Mouse (Mus musculus): Measurements from ENCODE around the gene Mis18a.

Mis18a gene

DNA sequence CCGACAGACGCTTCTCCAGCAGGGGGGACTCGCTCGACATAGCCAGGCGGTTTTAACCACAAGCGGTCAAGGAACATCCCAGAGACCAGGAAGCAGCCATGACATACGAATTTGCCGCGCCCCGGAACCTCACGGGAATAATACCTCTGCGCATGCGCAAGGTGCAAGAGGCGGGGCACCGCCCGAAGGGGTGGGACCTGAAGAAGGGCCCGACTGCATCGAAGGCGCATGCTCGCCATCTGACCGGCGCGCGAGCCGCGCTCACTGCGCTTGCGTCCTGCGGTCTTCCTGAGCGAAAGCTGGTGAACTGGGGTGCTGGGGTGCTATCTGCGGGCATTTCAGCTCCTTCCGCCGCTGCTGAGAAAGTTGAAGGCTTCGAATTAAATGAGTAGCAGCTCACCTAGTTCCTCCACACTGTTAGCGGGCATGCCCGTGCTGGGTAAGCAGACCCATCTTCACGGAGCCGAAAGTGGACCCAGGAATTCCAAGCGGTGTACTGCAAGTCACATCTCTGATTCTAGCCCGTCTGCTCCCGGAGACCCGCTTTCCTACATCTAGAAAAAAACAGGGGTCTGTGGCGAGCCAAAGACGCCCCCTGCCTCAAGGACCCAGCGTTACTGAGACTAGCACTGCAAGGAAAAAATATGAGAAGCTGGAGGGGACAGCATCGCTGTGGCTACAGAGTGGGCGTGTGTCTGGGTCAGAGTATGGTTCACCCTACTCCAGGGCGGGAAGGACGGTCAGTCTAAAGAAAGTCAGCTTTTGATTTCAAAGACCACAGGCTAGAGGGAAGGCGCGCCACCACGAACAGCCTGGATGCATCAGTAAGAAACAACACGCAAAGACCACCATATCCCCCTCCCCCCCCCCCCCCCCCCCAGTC, at the start of gene Mis18a:
Gene Mis18a (minus strand): TSS at position 172 of the 883 bp plus-strand sequence.
- DNase-seq = peak; percentile 93 to 96

- DNase-seq = no peak
Measured at GRCm38 (mm10) chr16:90775946-90776520, 48.8 kb upstream of the Mis18a start.

DNA sequence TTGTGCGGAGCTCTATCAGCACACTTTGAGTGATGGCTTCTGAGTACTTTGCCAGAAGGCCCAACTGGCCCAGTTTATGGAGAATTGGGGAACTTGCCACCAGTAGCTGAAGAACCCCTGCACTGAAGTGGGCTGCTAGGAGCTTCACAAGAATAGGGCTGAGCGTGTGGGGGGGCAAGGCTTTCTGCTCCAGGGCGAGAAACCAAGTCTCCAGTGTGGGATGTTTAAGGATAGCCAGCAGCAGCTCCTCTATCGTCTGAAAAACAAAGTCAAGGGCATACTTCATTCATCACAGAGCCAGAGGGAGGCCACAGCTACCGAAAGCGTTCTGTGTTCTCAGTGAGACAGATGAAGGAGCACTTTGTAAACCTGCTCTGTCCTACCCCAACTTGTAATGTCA, 47.4 kb upstream of the Mis18a start:
- DNase-seq = no peak

- no peak for DNase-seq
Measured at GRCm38 (mm10) chr16:90774216-90774615, 47.0 kb upstream of the Mis18a start.

- DNase-seq = no peak
Measured at GRCm38 (mm10) chr16:90766919-90767454, 39.8 kb upstream of the Mis18a start.

- no peak for DNase-seq
Measured at GRCm38 (mm10) chr16:90765195-90765877, 38.1 kb upstream of the Mis18a start.

- DNase-seq = no peak
Measured at GRCm38 (mm10) chr16:90760515-90760914, 33.3 kb upstream of the Mis18a start.

DNA sequence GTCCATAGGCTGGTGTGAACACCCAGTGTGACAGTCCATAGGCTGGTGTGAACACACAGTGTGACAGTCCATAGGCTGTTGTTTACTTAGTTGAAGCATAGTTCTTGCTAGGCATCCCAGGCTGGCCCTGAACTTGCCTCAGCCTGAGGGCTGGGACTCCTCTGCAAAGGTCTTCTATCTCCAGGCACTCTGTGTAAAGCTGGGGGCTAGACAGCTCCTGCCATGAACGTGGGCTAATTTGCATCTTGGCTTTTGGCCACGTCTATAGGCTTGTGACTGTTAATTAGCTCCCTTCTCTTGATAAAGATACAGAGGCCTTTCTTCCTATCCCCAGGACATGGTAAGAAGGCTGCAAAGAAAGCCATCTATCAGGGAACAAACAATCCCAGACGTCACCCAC, 32.1 kb upstream of the Mis18a start:
- no peak for DNase-seq

DNA sequence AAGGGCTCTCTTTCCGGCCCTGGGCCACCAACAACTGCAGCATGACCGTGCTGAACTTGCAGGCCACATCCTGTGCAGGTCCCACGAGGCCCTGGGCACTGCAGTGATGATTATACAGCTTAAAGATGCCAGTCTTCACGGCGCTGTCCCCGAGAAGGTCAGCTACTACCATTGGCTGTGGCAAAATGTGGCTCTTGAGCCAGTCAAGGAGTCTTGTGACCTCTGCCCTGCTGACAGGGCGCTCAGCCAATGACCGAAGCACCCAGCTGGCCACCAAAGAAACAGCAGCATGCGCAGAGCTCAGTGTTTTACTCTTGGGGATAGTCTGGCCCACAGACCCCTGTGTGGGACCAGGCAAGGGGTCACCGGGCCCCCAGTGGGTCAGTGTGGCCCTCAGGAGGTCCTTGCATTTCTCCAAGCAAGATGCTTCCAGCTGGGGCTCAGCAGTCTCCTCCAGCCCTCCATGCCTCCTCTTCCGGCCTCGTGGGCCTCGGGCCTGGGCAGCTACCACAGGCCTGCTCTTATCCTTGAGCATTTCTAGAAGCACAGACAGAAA, 26.3 kb upstream of the Mis18a start:
- DNase-seq = peak in 1 of 2 experiments; percentile 13

DNA sequence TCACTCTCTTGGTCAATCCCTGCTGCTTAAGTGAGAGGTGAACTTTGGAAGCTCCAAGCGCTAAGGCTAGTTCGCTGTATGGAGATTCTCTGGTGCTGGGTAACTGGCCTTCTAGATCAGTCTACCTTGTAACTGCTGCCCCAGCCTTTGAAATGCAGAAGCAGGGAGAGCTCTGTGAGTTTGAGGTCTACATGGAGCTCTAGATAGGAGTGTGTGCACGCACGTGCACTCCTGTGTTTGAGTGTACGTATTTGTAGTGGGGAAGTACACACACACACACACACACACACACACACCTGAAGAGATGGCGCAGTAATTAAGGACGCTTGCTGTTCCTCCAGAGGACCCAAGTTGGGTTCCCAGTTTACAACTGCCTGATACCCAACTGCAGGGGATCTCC, 21.0 kb upstream of the Mis18a start:
- no peak for DNase-seq

GRCm38 (mm10) chr16:90747143-90747542, 19.9 kb upstream of the Mis18a start:
- DNase-seq = no peak

- no peak for DNase-seq
Measured at GRCm38 (mm10) chr16:90738092-90738956, 11.1 kb upstream of the Mis18a start, which contains the start of gene Mrap. Gene Mrap, plus strand, starts transcription at chr16:90738207.

DNA sequence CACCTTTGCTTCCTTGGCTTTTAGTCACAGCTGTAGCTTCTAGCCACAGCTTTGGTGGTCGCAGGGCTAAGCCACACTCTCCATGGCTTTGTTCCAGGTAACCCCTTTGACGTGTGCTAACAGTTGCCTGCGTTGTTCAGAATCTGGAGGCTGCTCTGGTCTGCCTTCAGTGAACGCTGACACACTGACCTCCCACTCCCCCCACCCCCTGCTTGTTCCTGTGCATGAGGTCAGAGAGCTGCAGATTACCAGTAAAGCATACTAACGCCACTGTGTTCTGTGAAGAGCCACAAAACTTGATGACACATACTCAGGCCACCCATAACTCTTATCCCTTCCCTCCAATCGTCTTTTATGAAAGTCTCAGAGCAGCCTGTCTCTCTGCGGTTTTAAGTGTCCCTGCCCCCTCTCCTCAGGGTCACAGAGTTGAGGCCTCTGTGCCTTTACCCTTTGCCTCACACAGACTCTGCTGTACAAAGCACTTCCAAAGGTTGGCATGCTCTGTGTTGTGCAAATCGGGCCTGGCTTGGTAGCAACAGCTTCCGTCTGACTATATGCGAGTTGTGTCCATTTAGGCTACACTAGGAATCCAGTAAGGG, 9.6 kb upstream of the Mis18a start:
- no peak for DNase-seq

DNA sequence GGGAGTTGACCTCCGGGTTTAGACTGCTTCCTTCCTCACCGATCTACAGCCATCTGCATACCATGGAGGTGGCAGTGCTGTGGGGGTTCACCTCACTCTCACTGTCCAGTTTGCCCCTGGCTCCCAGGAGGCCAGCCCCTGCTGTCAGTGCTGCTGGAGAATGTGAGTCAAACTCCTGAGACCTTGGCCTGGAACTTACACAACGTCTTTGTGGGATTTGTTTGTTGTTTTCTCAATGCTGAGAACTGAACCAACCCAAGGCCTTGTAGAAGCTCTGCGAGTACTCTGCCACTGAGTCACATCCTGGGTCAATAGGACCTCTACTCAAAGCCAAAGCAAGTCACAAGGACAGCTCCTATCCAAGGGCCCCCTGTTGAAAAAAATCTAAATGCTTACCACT, 8.4 kb upstream of the Mis18a start:
- no peak for DNase-seq

- no peak for DNase-seq
Measured at GRCm38 (mm10) chr16:90726600-90727227, 490 bp downstream of the Mis18a start.

- DNase-seq = no peak
Measured at GRCm38 (mm10) chr16:90724051-90724450, 3.2 kb downstream of the Mis18a start.

GRCm38 (mm10) chr16:90710313-90710712, 16.9 kb downstream of the Mis18a start:
- DNase-seq = no peak

- DNase-seq = peak; percentile 33 to 44
Measured at GRCm38 (mm10) chr16:90709711-90710289, 17.4 kb downstream of the Mis18a start.

DNA sequence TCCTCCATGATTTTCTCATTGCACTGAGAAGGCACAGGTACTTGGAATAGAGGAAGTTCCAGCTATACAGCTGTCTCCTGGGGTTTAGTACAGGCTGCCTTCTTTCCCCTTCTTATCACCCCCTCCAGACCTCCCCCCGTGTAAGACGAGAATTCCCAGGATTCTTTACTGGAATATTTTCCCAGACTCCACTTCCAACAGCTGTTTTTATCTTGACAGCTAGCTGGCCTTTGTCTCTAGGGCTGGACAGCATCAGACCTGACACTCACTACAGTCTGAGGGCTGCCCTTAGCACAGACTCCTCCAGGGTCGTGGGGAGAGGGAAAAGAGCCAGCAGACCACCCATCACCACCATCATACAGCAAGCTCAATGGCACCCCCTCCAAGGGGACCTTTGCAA, 20.9 kb downstream of the Mis18a start:
- DNase-seq = no peak

- no peak for DNase-seq
Measured at GRCm38 (mm10) chr16:90704161-90704825, 22.9 kb downstream of the Mis18a start.

Data from kidney, adult 8-10 months (tissue).